Mouse (Mus musculus): Measurements from ENCODE around the gene Zbtb48. TPM values are rescaled to one million over a fixed set of nuclear protein-coding genes. Genes with fewer than 3 reads are reported as not detected.

The Zbtb48 gene
- polyA plus RNA-seq, 1 experiment: 8.6 TPM

DNA sequence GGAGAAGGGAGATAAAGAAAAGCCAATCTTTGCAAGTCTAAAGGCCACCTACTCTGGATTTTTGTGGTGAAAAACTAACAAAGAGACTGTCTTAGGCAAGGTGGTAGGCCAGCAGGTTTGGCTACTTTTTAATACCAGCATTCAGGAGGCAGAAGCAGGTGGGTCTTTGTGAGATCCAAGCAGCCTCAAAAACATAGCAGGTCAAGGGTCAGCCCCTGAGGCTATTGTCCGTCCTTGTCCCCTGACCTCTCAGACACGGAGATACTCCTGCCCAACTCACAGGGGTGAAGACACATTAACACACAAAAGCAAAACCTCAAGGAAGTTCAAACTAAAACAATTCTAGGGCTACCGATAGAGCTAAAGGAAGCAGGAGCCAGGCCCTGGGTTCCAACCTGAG lies 20.7 kb downstream of the Zbtb48 start:
- TF ChIP-seq FOSL1 (IDR thresholded peaks at IDR 0.05; ENCODE audit: insufficient read depth, low read length, poor library complexity, severe bottlenecking): no peak
- no peak for TF ChIP-seq MYOD1 (IDR thresholded peaks at IDR 0.05; ENCODE audit: control insufficient read depth, insufficient read length, low read depth)
- no peak for TF ChIP-seq CTCF (IDR thresholded peaks at IDR 0.05; ENCODE audit: control insufficient read depth, insufficient read depth, insufficient read length)
- TF ChIP-seq MYOG (IDR thresholded peaks at IDR 0.05; ENCODE audit: control insufficient read depth, extremely low read depth, insufficient read length): no peak
- TF ChIP-seq USF1 (IDR thresholded peaks at IDR 0.05; ENCODE audit: low read depth): no peak
- no peak for TF ChIP-seq CEBPB (IDR thresholded peaks at IDR 0.05; ENCODE audit: low read depth)
- no peak for TF ChIP-seq MAX (IDR thresholded peaks at IDR 0.05)
- no peaks in the 10 kb centered on the region for H3K27me3 ChIP-seq (ENCODE audit: control insufficient read depth, insufficient read depth, insufficient read length)
- no peak overlapping the region for H3ac ChIP-seq (ENCODE audit: control insufficient read depth, insufficient read length, low read depth)
- H3K79me3 ChIP-seq (ENCODE audit: low read depth): peaks cover 21% of the 10 kb centered on the region
- H3K4me3 ChIP-seq (ENCODE audit: insufficient read depth, poor library complexity, severe bottlenecking): no peak overlapping the region
- H3K79me2 ChIP-seq (ENCODE audit: control insufficient read depth, insufficient read depth): peaks cover 31% of the 10 kb centered on the region
- peaks cover 11% of the 10 kb centered on the region for H3K36me3 ChIP-seq (ENCODE audit: control insufficient read depth, insufficient read depth)

DNA sequence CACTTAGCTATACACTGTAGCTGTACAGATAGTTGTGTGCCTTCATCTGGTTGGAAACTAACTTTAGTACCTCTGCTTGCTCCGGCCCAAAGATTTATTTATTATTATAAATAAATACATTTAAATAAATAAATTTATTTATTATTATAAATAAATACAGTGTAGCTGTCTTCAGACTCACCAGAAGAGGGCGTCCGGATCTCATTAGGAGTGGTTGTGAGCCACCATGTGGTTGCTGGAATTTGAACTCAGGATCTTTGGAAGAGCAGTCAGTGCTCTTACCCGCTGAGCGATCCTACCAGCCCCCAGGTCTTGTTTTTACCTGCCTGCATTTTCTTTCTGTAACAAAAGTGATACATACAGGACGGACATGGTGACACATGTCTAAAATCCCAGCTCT lies 21.3 kb downstream of the Zbtb48 start:
- TF ChIP-seq FOSL1 (IDR thresholded peaks at IDR 0.05; ENCODE audit: insufficient read depth, low read length, poor library complexity, severe bottlenecking) (no peak), MYOG (IDR thresholded peaks at IDR 0.05; ENCODE audit: control insufficient read depth, extremely low read depth, insufficient read length) (no peak), CTCF (IDR thresholded peaks at IDR 0.05; ENCODE audit: control insufficient read depth, insufficient read depth, insufficient read length) (no peak), USF1 (IDR thresholded peaks at IDR 0.05; ENCODE audit: low read depth) (no peak), MYOD1 (IDR thresholded peaks at IDR 0.05; ENCODE audit: control insufficient read depth, insufficient read length, low read depth) (no peak), CEBPB (IDR thresholded peaks at IDR 0.05; ENCODE audit: low read depth) (no peak), MAX (IDR thresholded peaks at IDR 0.05) (no peak)
- Histone ChIP-seq H3K79me3 (ENCODE audit: low read depth) (peaks cover 14% of the 10 kb centered on the region), H3K36me3 (ENCODE audit: control insufficient read depth, insufficient read depth) (peaks cover 5% of the 10 kb centered on the region), H3K4me3 (ENCODE audit: insufficient read depth, poor library complexity, severe bottlenecking) (no peak overlapping the region), H3K27me3 (ENCODE audit: control insufficient read depth, insufficient read depth, insufficient read length) (no peaks in the 10 kb centered on the region), H3K79me2 (ENCODE audit: control insufficient read depth, insufficient read depth) (peaks cover 24% of the 10 kb centered on the region), H3ac (ENCODE audit: control insufficient read depth, insufficient read length, low read depth) (no peak overlapping the region)

DNA sequence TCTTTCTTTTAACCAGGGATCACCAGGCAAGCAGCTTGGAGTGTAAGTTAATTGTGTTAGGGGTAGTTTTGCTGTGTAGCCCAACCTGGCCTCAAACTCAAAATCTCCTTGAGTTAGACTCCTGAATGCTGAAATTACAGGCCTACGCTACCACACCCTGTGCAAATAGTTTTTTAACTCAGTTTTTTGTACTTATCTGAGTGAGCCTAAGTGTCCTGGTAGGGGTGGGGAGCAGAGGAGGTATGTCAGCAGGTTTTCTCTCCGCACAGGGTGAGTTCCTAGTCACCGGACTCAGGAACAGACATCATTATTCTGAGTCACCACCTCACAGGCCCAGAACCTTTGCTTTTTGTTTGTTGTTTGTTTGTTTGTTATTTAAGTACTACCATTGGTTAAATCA lies 25.4 kb downstream of the Zbtb48 start:
- Histone ChIP-seq H3K27me3 (ENCODE audit: control insufficient read depth, insufficient read depth, insufficient read length) (no peaks in the 10 kb centered on the region), H3K79me2 (ENCODE audit: control insufficient read depth, insufficient read depth) (no peaks in the 10 kb centered on the region)
- no peak for TF ChIP-seq FOSL1 (IDR thresholded peaks at IDR 0.05; ENCODE audit: insufficient read depth, low read length, poor library complexity, severe bottlenecking)
- TF ChIP-seq MAX (IDR thresholded peaks at IDR 0.05): no peak
- TF ChIP-seq USF1 (IDR thresholded peaks at IDR 0.05; ENCODE audit: low read depth): no peak
- TF ChIP-seq MYOD1 (IDR thresholded peaks at IDR 0.05; ENCODE audit: control insufficient read depth, insufficient read length, low read depth): no peak
- TF ChIP-seq CEBPB (IDR thresholded peaks at IDR 0.05; ENCODE audit: low read depth): no peak
- TF ChIP-seq CTCF (IDR thresholded peaks at IDR 0.05; ENCODE audit: control insufficient read depth, insufficient read depth, insufficient read length): no peak
- TF ChIP-seq MYOG (IDR thresholded peaks at IDR 0.05; ENCODE audit: control insufficient read depth, extremely low read depth, insufficient read length): no peak

DNA sequence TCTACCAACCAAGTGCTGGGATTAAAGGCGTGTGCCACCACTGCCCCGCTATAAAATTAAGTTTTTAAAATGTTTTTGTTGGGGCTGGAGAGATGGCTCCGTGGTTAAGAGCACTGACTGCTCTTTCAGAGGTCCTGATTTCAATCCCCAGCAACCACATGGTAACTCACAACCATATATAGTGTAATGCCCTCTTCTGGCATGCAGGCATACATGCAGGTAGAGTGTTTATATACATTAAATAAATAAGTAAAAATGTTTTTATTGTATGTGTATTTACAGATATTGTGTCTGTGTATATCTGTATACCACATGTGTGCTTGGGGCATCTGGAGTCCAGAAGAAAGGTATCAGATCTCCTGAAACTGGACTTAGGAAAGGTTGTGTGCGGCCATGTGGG lies 26.1 kb downstream of the Zbtb48 start:
- H3K4me3 ChIP-seq (ENCODE audit: insufficient read depth, poor library complexity, severe bottlenecking): no peak overlapping the region
- no peak for TF ChIP-seq USF1 (IDR thresholded peaks at IDR 0.05; ENCODE audit: low read depth)
- no peak for TF ChIP-seq MAX (IDR thresholded peaks at IDR 0.05)
- TF ChIP-seq CEBPB (IDR thresholded peaks at IDR 0.05; ENCODE audit: low read depth): no peak
- no peak for TF ChIP-seq MYOD1 (IDR thresholded peaks at IDR 0.05; ENCODE audit: control insufficient read depth, insufficient read length, low read depth)
- no peak for TF ChIP-seq FOSL1 (IDR thresholded peaks at IDR 0.05; ENCODE audit: insufficient read depth, low read length, poor library complexity, severe bottlenecking)
- no peak for TF ChIP-seq CTCF (IDR thresholded peaks at IDR 0.05; ENCODE audit: control insufficient read depth, insufficient read depth, insufficient read length)
- no peak for TF ChIP-seq MYOG (IDR thresholded peaks at IDR 0.05; ENCODE audit: control insufficient read depth, extremely low read depth, insufficient read length)
- H3K36me3 ChIP-seq (ENCODE audit: control insufficient read depth, insufficient read depth): no peaks in the 10 kb centered on the region
- no peak overlapping the region for H3ac ChIP-seq (ENCODE audit: control insufficient read depth, insufficient read length, low read depth)
- H3K27me3 ChIP-seq (ENCODE audit: control insufficient read depth, insufficient read depth, insufficient read length): no peaks in the 10 kb centered on the region
- no peaks in the 10 kb centered on the region for H3K79me2 ChIP-seq (ENCODE audit: control insufficient read depth, insufficient read depth)
- no peaks in the 10 kb centered on the region for H3K79me3 ChIP-seq (ENCODE audit: low read depth)

More for the DNA sequence above, 25.4 kb downstream of the Zbtb48 start:
- Histone ChIP-seq H3K79me3 (ENCODE audit: low read depth) (no peaks in the 10 kb centered on the region), H3K36me3 (ENCODE audit: control insufficient read depth, insufficient read depth) (no peaks in the 10 kb centered on the region), H3ac (ENCODE audit: control insufficient read depth, insufficient read length, low read depth) (no peak overlapping the region), H3K4me3 (ENCODE audit: insufficient read depth, poor library complexity, severe bottlenecking) (no peak overlapping the region)

DNA sequence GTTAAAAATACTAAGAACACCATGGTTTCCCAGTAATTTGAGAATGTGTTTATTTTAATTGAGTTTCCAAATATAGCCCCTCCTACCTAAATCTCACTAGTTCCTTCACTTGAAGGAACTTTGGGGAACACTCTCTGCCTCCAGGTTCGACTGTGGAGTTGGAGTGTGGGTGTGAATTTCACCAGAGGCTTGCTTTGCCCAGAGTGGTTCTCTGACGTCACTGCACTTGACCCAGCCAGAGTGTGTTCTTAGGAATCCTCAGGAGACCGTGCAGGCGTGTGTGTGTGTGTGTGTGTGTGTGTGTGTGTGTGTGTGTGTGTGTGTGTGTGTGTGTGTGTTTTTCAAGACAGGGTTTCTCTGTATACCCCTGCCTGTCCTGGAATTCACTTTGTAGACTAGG lies 26.6 kb downstream of the Zbtb48 start:
- no peaks in the 10 kb centered on the region for H3K27me3 ChIP-seq (ENCODE audit: control insufficient read depth, insufficient read depth, insufficient read length)
- no peaks in the 10 kb centered on the region for H3K36me3 ChIP-seq (ENCODE audit: control insufficient read depth, insufficient read depth)
- no peak for TF ChIP-seq MYOG (IDR thresholded peaks at IDR 0.05; ENCODE audit: control insufficient read depth, extremely low read depth, insufficient read length)
- no peak overlapping the region for H3K4me3 ChIP-seq (ENCODE audit: insufficient read depth, poor library complexity, severe bottlenecking)
- H3ac ChIP-seq (ENCODE audit: control insufficient read depth, insufficient read length, low read depth): no peak overlapping the region
- peaks cover under 1% of the 10 kb centered on the region for H3K79me2 ChIP-seq (ENCODE audit: control insufficient read depth, insufficient read depth)
- no peaks in the 10 kb centered on the region for H3K79me3 ChIP-seq (ENCODE audit: low read depth)

DNA sequence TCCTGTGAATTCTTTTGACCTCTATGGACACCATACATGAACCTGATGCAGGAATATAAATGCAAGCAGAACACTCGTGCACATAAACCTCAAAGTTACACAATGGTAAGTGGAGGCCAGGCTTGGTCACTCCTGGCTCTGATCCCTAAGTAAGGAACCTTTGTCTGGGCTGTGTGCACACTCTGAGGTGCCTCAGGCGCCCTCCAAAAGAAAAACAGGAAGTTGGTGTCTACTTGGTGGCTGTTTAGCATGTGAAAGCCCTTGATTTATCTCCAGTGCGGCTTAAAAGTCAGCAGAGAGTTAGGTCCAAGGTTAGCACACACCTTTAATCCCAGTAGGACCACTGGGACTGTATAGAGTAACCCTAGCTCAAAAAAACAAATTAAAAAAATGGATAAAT lies 28.0 kb downstream of the Zbtb48 start:
- Histone ChIP-seq H3ac (ENCODE audit: control insufficient read depth, insufficient read length, low read depth) (no peak overlapping the region), H3K36me3 (ENCODE audit: control insufficient read depth, insufficient read depth) (no peaks in the 10 kb centered on the region), H3K27me3 (ENCODE audit: control insufficient read depth, insufficient read depth, insufficient read length) (no peaks in the 10 kb centered on the region), H3K79me2 (ENCODE audit: control insufficient read depth, insufficient read depth) (peaks cover 15% of the 10 kb centered on the region), H3K4me3 (ENCODE audit: insufficient read depth, poor library complexity, severe bottlenecking) (no peak overlapping the region), H3K79me3 (ENCODE audit: low read depth) (peaks cover 2% of the 10 kb centered on the region)
- no peak for TF ChIP-seq CTCF (IDR thresholded peaks at IDR 0.05; ENCODE audit: control insufficient read depth, insufficient read depth, insufficient read length)
- TF ChIP-seq MYOD1 (IDR thresholded peaks at IDR 0.05; ENCODE audit: control insufficient read depth, insufficient read length, low read depth): no peak
- TF ChIP-seq MYOG (IDR thresholded peaks at IDR 0.05; ENCODE audit: control insufficient read depth, extremely low read depth, insufficient read length): no peak
- no peak for TF ChIP-seq CEBPB (IDR thresholded peaks at IDR 0.05; ENCODE audit: low read depth)
- no peak for TF ChIP-seq USF1 (IDR thresholded peaks at IDR 0.05; ENCODE audit: low read depth)
- no peak for TF ChIP-seq MAX (IDR thresholded peaks at IDR 0.05)
- no peak for TF ChIP-seq FOSL1 (IDR thresholded peaks at IDR 0.05; ENCODE audit: insufficient read depth, low read length, poor library complexity, severe bottlenecking)

All from C2C12 (cell line).